Mouse (Mus musculus) c-Kit-negative CD71-positive TER-119-positive erythroid progenitor cells, embryonic 14.5 days (primary cell): ENCODE measurements around the gene Gm16485.

Experiments used
- DNase-seq: peaks from one replicate; pipeline ENCODE4 v3.0.0-alpha.2; 2013; ENCODE audit warnings: low read depth, low spot score

Gm16485 gene

DNA sequence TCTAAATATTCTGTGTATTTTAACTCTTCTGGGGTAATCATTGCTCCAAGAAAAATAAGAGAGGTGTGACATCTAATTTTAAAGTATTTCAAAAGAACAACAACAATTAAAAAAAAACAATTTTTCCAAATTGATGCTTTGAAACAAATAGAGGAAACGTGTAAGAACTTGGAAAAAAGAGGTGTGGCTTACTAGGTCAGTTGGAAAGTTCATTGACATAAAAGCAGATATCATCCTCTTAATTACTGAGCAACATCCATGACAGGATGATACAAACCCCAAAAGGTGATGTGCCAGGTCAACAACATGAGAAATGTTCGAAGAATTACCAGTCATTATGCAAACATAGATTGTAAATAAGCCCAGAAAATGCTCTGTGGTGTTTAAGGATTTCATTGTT, at the start of gene Gm16485:
Gene Gm16485 (plus strand): TSS at position 301 of the 400 bp plus-strand sequence.
- DNase-seq, result no peak

GRCm38 (mm10) chr9:8927561-8927960, 44.0 kb upstream of the Gm16485 start:
- no peak for DNase-seq

- no peak for DNase-seq
Observed at GRCm38 (mm10) chr9:8937753-8938152, 33.8 kb upstream of the Gm16485 start.

- no peak for DNase-seq
Observed at GRCm38 (mm10) chr9:8953306-8953705, 18.3 kb upstream of the Gm16485 start.

DNA sequence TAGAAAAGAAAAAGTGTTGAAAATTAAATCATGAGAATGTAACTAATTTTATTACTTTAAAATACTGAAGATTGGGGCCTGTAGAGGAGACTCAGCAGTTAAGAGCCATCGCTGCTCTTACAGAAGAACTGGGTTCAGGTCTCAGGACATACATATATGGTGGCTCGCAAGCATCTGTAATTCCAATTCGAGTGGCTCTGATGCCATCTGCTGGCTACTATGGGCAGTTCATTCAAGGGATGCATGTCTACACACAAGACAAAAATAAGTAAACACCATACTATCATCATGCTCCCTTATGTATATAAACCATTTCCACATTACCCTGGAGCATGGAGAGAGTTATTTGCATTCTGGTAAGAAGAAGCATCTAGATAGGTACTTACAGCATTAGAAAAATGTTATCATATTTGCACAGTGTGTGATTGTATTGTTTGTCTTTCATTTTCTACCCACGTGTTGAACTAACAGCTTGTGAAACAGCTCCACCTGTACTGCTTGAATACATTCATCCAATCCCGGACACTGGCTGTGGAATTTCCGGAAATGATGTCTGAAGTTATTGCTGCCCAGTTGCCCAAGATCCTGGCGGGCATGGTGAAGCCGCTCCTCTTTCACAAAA, 7.0 kb upstream of the Gm16485 start:
- no peak for DNase-seq

DNA sequence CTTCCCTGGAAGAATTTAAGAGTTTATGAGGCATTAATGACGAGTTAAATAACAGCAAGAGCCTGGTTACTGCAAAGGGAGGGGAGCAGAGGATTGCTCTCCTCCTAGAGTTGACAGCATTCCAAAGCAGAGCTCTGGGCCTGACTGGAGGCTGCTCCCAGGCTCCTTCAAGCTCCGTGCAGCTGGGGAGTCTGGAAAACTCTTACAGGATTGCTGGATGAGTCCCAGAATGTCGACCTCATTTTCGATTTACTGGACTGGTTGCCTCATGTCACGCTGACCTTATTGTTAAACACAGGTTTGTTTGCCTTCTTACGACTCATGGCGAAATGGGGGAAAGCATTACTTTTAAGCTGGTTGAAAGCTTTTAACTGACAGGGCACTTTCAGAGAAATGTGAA, 1.4 kb upstream of the Gm16485 start:
- DNase-seq, result no peak

DNA sequence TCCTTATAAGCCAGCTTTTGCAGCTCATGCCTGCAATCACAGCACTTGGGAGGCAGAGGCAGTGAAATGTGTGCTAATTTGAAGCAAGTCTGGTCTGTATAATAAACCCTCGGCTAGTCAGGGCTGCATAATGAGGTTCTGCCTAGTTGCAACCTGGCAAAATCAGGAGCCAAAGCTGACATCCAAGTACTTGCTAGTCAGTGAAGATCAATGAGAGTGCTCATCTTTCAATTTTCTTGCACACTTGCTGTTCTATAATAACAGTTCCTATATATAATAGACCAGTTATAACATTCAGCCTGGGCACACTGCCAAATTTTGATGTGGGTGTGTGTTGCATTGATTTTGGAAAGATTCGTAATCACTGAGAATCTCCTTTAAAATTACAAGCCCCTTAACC, 6.2 kb downstream of the Gm16485 start:
- DNase-seq, result no peak

DNA sequence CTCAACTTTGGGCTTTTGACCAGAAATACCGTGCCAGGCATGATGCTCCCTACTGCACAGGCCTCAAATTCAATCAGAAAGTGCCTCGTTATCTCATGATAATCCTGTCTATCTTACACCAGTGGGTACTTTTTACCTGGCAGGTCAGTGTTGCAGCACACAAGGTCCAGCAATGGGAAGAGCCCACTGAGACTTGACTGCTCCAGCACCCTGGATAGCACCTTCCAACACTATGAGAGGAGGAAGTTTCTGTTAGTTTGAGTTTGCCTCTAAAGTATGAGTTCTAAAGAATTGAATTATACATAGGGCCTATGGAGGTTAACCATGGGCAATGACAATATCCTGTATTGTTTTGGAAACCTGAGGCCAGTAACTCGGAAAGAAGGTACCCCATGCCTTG, 10.7 kb downstream of the Gm16485 start:
- no peak for DNase-seq

GRCm38 (mm10) chr9:8996494-8996893, 24.9 kb downstream of the Gm16485 start:
- no peak for DNase-seq

DNA sequence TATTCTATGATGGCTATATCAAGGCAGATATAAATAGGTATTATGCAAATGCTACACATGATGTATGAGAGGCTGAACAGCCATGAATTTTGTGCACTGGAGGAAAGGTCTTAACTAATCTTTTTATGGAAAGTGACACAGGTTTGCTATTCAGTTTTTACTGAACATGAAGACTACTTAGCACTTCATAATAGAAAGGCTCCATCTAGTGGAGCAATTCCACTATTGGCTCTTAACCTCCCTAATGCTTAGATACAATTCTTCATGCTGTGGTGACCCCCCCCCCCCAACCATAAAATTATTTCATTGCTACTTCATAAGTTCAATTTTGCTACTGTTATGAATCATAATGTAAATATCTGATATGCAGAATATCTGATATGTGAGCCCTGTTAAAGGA, 29.6 kb downstream of the Gm16485 start:
- no peak for DNase-seq

DNA sequence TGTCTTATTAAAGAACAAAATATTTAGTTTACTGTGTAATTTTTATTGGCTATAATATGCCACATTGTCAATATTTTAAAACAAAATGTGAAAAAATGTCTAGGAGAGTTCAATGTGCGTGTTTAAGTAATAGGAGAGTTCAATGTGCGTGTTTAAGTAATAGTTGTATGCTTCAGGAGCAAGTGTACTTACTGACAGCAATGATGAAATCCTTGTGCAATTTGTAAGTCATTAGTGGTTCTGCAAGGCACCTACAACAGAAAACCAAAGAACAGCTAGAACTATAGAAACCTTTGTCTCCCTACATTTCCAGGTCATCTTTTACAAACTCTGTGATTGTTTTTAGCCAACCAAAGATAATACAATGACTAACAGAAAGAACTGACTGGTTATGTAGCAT, 43.5 kb downstream of the Gm16485 start:
- DNase-seq, result no peak
